Mouse (Mus musculus) heart, adult 9 months (tissue): Measurements from ENCODE around the gene Xylt1.

Experiments
- DNase-seq, 2 experiments: peaks; one replicate each; pipeline ENCODE4 v3.0.0; 2022; ENCODE audit warnings: low spot score in 2 of 2

Gene Xylt1

GRCm38 (mm10) chr7:117698551-117699114 lies 317.9 kb downstream of the Xylt1 start:
- no peak for DNase-seq

DNA sequence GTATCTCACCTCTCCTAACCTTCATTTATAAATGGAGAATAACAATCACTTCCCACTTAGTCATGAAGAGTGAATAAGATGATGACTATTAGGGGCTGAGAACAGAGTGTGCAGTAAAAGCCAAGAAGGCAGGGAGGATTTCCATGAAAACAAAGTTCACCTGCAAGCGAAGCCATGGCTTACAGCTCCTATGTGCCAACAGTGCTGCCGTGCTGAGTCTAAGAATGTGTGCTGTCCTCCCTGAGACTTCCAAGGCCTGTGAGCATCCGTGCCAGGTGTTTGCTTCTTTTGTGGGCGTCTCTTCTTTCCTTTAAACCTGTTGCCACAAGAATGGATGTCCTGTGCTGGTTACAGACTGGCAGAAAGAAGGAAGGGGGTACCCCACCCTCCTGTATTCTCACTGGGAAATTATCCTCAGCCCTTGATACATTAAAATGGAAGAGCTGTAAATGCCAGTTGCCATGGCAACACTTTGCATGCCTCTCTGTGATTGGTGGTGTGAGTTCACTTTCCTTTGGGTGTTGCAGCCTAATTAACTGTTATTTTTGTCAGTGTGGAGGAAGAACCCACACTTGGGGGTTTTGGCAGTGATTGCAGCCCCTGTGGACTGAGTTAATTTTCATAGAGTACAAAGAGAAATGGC lies 318.7 kb downstream of the Xylt1 start:
- DNase-seq = no peak

DNA sequence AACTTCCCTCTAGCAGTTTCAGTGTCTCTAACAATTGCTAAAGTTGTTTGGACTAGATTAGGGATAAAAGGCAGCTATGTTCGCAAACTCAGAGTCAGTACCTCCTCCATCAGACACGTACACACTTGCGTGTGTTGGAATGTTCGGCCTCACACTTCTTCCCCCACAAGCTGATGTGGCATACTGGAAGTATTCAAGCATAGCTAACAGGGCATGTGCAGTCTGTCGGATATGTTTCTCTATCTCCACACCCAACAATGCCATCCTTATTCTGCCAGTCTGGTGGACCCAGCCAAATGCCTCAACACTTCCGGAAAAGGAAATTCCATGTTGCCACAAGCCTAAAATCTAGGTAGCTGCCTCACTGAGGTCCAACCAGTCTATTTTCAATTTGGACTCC lies 319.3 kb downstream of the Xylt1 start:
- no peak for DNase-seq

GRCm38 (mm10) chr7:117709901-117710607 lies 329.3 kb downstream of the Xylt1 start:
- DNase-seq = no peak

DNA sequence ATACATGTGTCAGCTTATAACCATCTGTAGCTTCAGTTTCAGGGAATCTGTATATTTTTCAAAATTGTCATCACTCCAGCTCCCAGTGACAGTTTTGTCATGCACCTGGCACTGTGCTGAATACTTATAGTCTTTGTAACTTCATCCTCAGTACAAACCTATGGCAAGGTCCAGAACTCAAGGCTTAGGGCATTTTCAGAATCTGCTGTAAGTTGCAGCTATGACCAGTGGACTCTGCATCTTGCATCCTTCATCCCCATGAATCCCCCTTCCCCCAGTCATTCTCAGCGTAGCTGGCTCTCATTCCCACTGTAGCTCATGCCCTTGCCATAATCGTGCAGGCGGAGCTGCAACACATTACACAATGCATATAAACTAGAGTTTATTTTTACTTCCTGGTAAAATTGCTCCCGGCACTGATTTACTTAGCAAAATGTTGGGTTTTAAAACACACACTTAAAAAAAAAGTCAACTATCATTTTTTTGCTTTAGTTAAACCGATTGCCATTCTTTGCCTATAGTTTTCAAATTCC lies 336.2 kb downstream of the Xylt1 start:
- no peak for DNase-seq

DNA sequence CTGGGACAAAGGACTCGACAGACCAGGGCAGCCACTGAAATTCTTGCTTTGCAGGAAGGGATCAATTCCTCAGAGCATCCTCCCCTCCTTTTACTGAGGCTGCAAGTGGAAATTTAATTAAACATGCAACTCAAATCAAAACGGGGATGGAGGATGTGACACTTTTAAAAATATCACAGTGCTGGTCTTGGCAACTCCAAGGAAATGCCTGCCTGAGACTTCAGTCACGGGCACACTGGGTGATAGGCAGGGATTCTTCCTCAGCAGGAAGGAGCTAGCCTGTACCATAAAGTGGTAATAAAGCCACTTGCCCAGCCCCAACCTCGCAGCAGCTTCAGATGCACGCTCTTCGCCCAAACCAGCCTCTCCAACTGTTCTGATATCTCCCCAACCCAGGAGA lies 339.6 kb downstream of the Xylt1 start:
- DNase-seq = no peak
